Mouse (Mus musculus): Measurements from ENCODE around the gene Abcb1b. TPM values are rescaled to one million over a fixed set of nuclear protein-coding genes. Genes with fewer than 3 reads are reported as not detected.

The Abcb1b gene
- 13.3 and 19.6 TPM in 2 replicates for polyA plus RNA-seq (2011; ENCODE audit: insufficient read length, low read depth, missing spikeins)

DNA sequence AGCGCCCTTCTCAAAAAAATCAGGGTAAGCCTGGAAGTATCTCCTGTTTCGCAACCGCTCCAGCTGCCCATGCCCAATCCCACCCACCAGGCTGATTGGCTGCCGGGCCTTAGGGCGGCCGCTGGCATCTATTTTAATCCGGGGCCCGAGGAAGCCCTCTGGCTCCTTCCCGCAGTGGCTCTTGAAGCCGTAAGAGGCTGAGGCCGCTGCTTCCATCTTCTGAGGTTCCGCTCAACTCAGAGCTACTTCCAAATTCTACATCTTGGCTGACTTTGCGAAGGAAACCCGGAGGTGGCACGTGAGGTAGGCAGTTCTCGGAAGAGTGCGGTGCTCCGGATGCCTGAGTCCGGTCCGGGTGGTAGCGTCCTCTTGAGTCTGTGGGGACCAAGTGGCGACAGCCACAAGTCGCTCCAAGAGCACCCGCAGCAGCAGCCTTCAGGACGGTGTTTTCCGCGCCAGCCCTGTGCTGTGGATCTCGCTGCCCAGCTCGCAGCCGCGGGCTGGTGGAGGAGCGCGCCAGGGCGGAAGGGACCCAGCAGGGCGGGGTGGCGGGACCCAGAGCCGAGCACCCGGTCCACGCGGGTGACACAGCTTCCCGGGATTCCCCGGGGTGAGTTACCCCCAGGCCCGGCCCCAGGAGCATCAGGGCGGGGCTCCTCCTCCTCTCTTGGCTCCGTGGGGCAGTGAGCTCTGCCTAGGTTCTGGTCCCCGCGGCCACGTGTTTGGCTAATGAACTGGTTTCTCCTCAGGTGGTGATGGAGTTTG is at the start of gene Abcb1b:
Gene Abcb1b, plus strand, starts transcription at position 161 of the 765 bp plus-strand sequence.
- Histone ChIP-seq H3K4me1 (ENCODE audit: control insufficient read depth, insufficient read depth, low read length) (no peaks in the 10 kb centered on the region), H3K27ac (ENCODE audit: insufficient read depth, low read length) (0 out of 2 replicates have a peak within 1 kb of the TSS, but pooled peaks have one; percentile 36), H3K4me3 (ENCODE audit: insufficient read depth, low read length) (peak within 1 kb of the TSS; percentile 77)
- no peak for TF ChIP-seq CTCF (IDR thresholded peaks at IDR 0.05; ENCODE audit: borderline replicate concordance, insufficient read depth, low read length)
- peak; percentile 89 for TF ChIP-seq POLR2A (IDR thresholded peaks at IDR 0.05; ENCODE audit: low read depth, low read length)

DNA sequence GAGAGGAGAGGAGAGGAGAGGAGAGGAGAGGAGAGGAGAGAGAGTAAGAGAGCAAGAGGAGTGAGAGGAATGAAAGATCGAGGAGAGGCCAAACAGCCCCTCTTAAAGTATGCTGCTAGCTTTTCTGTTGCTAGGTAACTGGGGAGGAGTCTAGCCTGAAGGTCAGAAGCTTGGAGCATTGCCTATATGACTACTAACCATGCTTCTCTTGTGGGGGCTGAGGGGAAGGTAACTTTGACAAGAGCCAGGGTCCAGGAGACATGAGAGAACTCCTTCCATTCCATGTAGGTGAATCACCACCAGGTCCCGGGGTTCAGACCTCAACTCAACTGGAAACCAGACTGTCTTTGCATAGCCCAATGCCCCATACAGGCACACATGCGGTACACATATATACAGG is 25.1 kb upstream of the Abcb1b start:
- Histone ChIP-seq H3K4me3 (ENCODE audit: insufficient read depth, low read length) (no peak overlapping the region), H3K4me1 (ENCODE audit: control insufficient read depth, insufficient read depth, low read length) (no peaks in the 10 kb centered on the region), H3K27ac (ENCODE audit: insufficient read depth, low read length) (no peak overlapping the region)
- no peak for TF ChIP-seq CTCF (IDR thresholded peaks at IDR 0.05; ENCODE audit: borderline replicate concordance, insufficient read depth, low read length)
- no peak for TF ChIP-seq POLR2A (IDR thresholded peaks at IDR 0.05; ENCODE audit: low read depth, low read length)

DNA sequence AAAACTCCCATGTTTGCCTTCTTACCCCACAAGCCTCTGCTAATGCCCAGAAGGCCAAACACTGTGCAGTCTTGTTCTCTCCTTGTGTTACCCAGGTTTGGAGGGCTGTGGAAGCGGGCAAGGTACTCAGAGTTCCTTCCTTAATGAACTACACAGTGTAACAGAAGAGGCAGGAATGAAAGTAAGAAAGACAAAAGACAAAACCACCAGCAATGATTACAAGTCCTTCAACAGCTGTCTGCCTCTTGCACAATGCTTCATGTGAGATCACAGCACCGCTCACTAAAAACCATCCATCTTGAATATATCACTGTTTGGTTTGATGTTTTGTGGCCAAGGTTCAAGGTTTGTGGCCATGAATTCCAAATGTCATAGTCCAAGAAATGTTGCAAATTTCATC is 19.6 kb upstream of the Abcb1b start:
- no peak for TF ChIP-seq POLR2A (IDR thresholded peaks at IDR 0.05; ENCODE audit: low read depth, low read length)
- TF ChIP-seq CTCF (IDR thresholded peaks at IDR 0.05; ENCODE audit: borderline replicate concordance, insufficient read depth, low read length): no peak

DNA sequence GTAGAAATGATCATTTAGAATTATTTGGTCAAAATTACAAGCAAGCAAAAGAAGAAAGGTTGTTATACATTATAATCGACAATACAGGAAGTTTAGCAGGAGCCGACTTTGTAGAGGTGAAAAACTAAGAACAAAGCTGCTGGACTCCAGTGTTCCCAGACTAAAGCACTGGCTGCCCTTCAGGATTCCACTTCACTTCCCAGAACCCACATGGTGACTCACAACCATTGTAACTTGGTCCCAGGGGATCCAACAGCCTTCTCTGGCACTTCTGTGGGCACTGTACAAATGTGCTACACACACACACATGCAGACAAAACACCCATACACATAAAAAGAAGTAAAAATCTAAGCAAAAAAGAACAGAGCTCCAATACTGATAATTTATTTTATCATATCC is 19.2 kb upstream of the Abcb1b start:
- H3K4me3 ChIP-seq (ENCODE audit: insufficient read depth, low read length): no peak overlapping the region
- H3K4me1 ChIP-seq (ENCODE audit: control insufficient read depth, insufficient read depth, low read length): 0 out of 2 replicates have a peak, but pooled peaks cover 2% of the 10 kb centered on the region
- no peak for TF ChIP-seq POLR2A (IDR thresholded peaks at IDR 0.05; ENCODE audit: low read depth, low read length)
- no peak overlapping the region for H3K27ac ChIP-seq (ENCODE audit: insufficient read depth, low read length)

More for the DNA sequence above, 19.6 kb upstream of the Abcb1b start:
- no peak overlapping the region for H3K4me3 ChIP-seq (ENCODE audit: insufficient read depth, low read length)
- no peak overlapping the region for H3K27ac ChIP-seq (ENCODE audit: insufficient read depth, low read length)
- H3K4me1 ChIP-seq (ENCODE audit: control insufficient read depth, insufficient read depth, low read length): 0 out of 2 replicates have a peak, but pooled peaks cover 2% of the 10 kb centered on the region

DNA sequence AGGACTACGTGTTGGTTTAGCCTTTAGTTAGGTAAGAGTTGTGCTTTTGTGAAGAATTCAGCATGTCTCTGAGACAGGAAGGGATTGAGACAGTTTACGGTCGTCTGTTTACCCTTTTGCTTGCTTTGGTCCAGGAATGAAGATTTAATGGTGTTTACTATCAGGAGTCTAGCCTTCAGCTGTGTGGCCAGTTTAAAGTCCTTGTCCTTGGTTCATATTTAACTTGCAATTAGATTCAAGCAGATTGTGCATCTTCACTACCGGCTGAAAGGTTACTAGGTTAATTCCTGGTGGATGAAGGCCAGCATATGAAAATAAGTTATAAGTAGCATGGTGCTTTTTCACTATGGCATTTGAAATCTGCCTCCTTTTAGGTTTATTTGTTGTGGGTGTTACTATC is 5.7 kb upstream of the Abcb1b start:
- Histone ChIP-seq H3K4me1 (ENCODE audit: control insufficient read depth, insufficient read depth, low read length) (no peaks in the 10 kb centered on the region), H3K4me3 (ENCODE audit: insufficient read depth, low read length) (no peak overlapping the region), H3K27ac (ENCODE audit: insufficient read depth, low read length) (no peak overlapping the region)
- TF ChIP-seq CTCF (IDR thresholded peaks at IDR 0.05; ENCODE audit: borderline replicate concordance, insufficient read depth, low read length) (no peak), POLR2A (IDR thresholded peaks at IDR 0.05; ENCODE audit: low read depth, low read length) (no peak)

DNA sequence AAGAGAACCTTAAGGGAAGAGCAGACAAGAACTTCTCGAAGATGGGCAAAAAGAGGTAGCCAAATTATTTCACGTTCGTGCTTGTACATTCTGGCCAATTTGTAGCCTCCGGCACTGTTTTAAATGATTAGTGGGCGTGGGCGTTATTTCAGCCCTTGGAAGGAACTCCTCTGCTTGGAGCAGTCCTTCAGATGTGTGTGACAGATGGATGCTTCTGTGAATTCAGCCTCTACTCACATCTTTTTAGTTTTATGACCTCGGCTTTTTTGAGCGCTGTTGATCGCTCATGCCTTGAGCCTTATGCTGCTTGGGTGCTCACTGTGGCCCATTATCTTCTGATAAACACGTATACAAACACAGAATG is 787 bp downstream of the Abcb1b start:
- H3K4me1 ChIP-seq (ENCODE audit: control insufficient read depth, insufficient read depth, low read length): no peaks in the 10 kb centered on the region
- no peak overlapping the region for H3K27ac ChIP-seq (ENCODE audit: insufficient read depth, low read length)
- peak overlapping the region; percentile 77 for H3K4me3 ChIP-seq (ENCODE audit: insufficient read depth, low read length)
- no peak for TF ChIP-seq CTCF (IDR thresholded peaks at IDR 0.05; ENCODE audit: borderline replicate concordance, insufficient read depth, low read length)
- no peak for TF ChIP-seq POLR2A (IDR thresholded peaks at IDR 0.05; ENCODE audit: low read depth, low read length)

DNA sequence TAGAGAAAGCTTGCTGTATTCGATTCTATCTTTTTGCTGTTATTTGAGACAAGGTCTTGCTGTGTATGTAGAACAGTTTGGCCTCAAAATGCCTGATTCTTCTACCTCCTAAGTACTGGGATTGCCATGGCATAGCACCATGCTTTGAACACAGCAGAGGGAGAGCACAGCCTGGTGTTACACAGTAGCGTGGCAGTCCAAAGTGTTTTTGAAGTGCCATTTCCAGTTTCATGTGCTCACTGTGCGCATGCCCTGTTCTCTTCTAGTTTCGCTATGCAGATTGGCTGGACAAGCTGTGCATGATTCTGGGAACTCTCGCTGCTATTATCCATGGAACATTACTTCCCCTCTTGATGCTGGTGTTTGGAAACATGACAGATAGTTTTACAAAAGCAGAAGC is 7.8 kb downstream of the Abcb1b start:
- Histone ChIP-seq H3K4me3 (ENCODE audit: insufficient read depth, low read length) (no peak overlapping the region), H3K4me1 (ENCODE audit: control insufficient read depth, insufficient read depth, low read length) (no peaks in the 10 kb centered on the region), H3K27ac (ENCODE audit: insufficient read depth, low read length) (no peak overlapping the region)
- TF ChIP-seq POLR2A (IDR thresholded peaks at IDR 0.05; ENCODE audit: low read depth, low read length) (no peak), CTCF (IDR thresholded peaks at IDR 0.05; ENCODE audit: borderline replicate concordance, insufficient read depth, low read length) (no peak)

DNA sequence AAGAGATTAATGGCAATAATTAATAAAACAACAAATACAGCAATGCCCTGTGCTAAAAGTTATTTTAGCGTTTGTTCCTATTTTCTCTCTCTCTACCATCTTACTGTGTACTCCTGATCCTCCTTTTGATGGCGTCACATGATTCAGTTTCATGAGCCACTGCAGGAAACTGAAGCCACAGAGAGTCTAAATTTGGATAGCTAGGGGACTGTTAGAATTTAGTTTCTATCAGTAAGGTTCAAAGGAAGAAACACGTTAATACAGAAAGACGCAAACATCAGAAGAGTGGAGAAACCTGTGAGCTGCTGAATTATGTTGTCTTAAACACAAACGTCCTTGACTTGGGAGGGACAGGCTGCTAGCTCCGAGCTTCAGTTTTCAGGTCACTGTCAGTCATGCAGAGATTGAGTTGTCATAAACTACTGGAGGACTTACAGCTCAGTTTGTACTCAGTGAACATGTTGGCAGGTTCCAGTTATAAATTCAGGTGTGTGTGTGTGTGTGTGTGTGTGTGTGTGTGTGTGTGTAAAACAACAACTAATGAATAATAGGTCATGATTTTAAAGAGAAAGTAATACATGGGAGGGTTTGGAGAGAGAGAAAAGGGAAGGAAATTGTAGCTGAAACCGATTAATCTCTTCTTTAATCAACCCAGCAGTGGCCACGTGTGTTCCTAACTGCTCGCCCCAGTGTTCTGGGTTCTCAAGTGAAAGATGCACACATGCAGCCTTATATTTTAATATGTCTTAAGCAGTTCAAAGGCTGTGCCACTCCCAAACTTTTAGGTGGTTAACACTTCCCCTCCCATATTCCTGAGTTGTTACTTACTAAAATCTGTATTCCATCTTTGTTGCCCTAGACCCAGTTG is 9.4 kb downstream of the Abcb1b start:
- Histone ChIP-seq H3K4me3 (ENCODE audit: insufficient read depth, low read length) (no peak overlapping the region), H3K4me1 (ENCODE audit: control insufficient read depth, insufficient read depth, low read length) (no peaks in the 10 kb centered on the region), H3K27ac (ENCODE audit: insufficient read depth, low read length) (no peak overlapping the region)
- TF ChIP-seq POLR2A (IDR thresholded peaks at IDR 0.05; ENCODE audit: low read depth, low read length): no peak
- no peak for TF ChIP-seq CTCF (IDR thresholded peaks at IDR 0.05; ENCODE audit: borderline replicate concordance, insufficient read depth, low read length)

DNA sequence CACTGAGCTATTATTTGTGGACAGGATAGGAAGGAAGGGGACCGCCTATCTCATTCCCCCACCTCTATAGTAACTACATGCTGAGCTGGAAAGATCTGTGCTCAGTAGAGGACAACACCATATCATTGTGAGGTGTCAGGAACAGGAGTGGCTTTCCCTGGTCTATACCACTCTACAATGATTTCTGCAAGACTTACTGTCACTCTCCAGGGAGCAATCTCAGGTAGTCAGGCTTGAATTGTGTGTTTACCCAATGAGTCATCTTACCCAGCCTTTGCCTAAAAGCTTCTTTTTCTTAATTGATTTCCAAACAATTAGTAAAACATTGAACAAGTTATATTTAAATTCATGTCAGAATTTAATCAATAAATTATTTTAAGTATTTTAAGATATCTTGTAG is 15.9 kb downstream of the Abcb1b start:
- peaks cover 9% of the 10 kb centered on the region for H3K4me1 ChIP-seq (ENCODE audit: control insufficient read depth, insufficient read depth, low read length)
- TF ChIP-seq CTCF (IDR thresholded peaks at IDR 0.05; ENCODE audit: borderline replicate concordance, insufficient read depth, low read length) (no peak), POLR2A (IDR thresholded peaks at IDR 0.05; ENCODE audit: low read depth, low read length) (no peak)
- no peak overlapping the region; the same call in 1 of the 2 replicates for H3K27ac ChIP-seq (ENCODE audit: insufficient read depth, low read length)
- H3K4me3 ChIP-seq (ENCODE audit: insufficient read depth, low read length): no peak overlapping the region
